Mouse (Mus musculus) lung, embryonic 15.5 days (tissue): Measurements from ENCODE around the gene Sez6l. TPM values are rescaled to one million over a fixed set of nuclear protein-coding genes. Genes with fewer than 3 reads are reported as not detected.

Source experiments
- ATAC-seq: fragments of 200-750 bp; cut with Nextera tagmentation; 2 replicates; pipeline ENCODE4 v1.8.0; 2017; ENCODE audit warnings: moderate number of reproducible peaks, borderline replicate concordance; ENCODE audit not compliant: low FRiP score, low TSS enrichment; ENCODE audit errors: extremely low read depth
- H3K27ac ChIP-seq: fragments of 300-500 bp; sonication (generic); 2 replicates; pipeline ENCODE4 v1.5.1; 2015; ENCODE audit warnings: moderate library complexity, mild to moderate bottlenecking, inconsistent platforms
- H3K27me3 ChIP-seq: fragments of 300-500 bp; sonication (generic); 2 replicates; pipeline ENCODE4 v1.6.1; 2015; ENCODE audit warnings: inconsistent platforms
- H3K36me3 ChIP-seq: fragments of 300-500 bp; sonication (generic); 2 replicates; pipeline ENCODE4 v1.6.1; 2015; ENCODE audit warnings: inconsistent platforms
- H3K4me1 ChIP-seq: fragments of 300-500 bp; sonication (generic); 2 replicates; pipeline ENCODE4 v1.6.1; 2015; ENCODE audit warnings: inconsistent platforms
- H3K4me2 ChIP-seq: fragments of 300-500 bp; sonication (generic); 2 replicates; pipeline ENCODE4 v1.6.1; 2015; ENCODE audit warnings: inconsistent platforms, mild to moderate bottlenecking, moderate library complexity
- H3K4me3 ChIP-seq: fragments of 300-500 bp; sonication (generic); 2 replicates; pipeline ENCODE4 v1.5.1; 2015; ENCODE audit warnings: mild to moderate bottlenecking, inconsistent platforms
- H3K9ac ChIP-seq: fragments of 300-500 bp; sonication (generic); 2 replicates; pipeline ENCODE4 v1.6.1; 2015; ENCODE audit warnings: inconsistent platforms
- H3K9me3 ChIP-seq: fragments of 300-500 bp; sonication (generic); 2 replicates; pipeline ENCODE4 v1.6.1; 2016; ENCODE audit warnings: inconsistent platforms
- WGBS: fragments of 180-500 bp; shearing (Covaris S2); methylation state at CpG from one replicate; pipeline ENCODE4 v1.1.7; 2015; 5-methylcytosine and 5-hydroxymethylcytosine counted together
- polyA plus RNA-seq: library from polyadenylated mRNA; unstranded; fragments of >200 nt; fragmentation: Nextera tagmentation; extraction: Ambion mirVana; gene quantifications from 2 replicates; pipeline ENCODE4 v1.2.1, GENCODE M21; 2015

Sez6l gene
- polyA plus RNA-seq, 1 experiment from 2014 or later: 0.37 TPM

- Histone ChIP-seq H3K4me1 (peaks cover 37% of the 10 kb centered on the region), H3K27ac (no peak overlapping the region; the same call in 1 of the 2 replicates), H3K4me2 (no peak overlapping the region), H3K9ac (no peak overlapping the region), H3K27me3 (no peaks in the 10 kb centered on the region), H3K9me3 (no peaks in the 10 kb centered on the region), H3K4me3 (no peak overlapping the region), H3K36me3 (no peaks in the 10 kb centered on the region)
- ATAC-seq: no peak
- WGBS: 13% methylated on average over 3 of the region's 3 CpGs
Observed at GRCm38 (mm10) chr5:112603594-112603993, 26.6 kb upstream of the Sez6l start.

GRCm38 (mm10) chr5:112600309-112600939, 23.4 kb upstream of the Sez6l start:
- Histone ChIP-seq H3K36me3 (no peaks in the 10 kb centered on the region), H3K4me3 (no peak overlapping the region), H3K9me3 (no peaks in the 10 kb centered on the region), H3K9ac (no peak overlapping the region), H3K27ac (peak overlapping the region; percentile 24; the same call in 1 of the 2 replicates), H3K4me2 (no peak overlapping the region; the same call in 1 of the 2 replicates), H3K4me1 (peaks cover 16% of the 10 kb centered on the region), H3K27me3 (no peaks in the 10 kb centered on the region)
- WGBS: 32% methylated on average over 11 of the region's 11 CpGs
- no peak for ATAC-seq

GRCm38 (mm10) chr5:112599538-112600308, 22.7 kb upstream of the Sez6l start:
- H3K4me2 ChIP-seq: no peak overlapping the region
- H3K27ac ChIP-seq: 0 out of 2 replicates have a peak overlapping the region, but pooled peaks have one; percentile 24
- no peak for ATAC-seq
- no peaks in the 10 kb centered on the region for H3K27me3 ChIP-seq
- WGBS: 79% methylated on average over 6 of the region's 6 CpGs
- no peak overlapping the region for H3K4me3 ChIP-seq
- no peaks in the 10 kb centered on the region for H3K36me3 ChIP-seq
- H3K9ac ChIP-seq: no peak overlapping the region
- peaks cover 16% of the 10 kb centered on the region for H3K4me1 ChIP-seq
- no peaks in the 10 kb centered on the region for H3K9me3 ChIP-seq

DNA sequence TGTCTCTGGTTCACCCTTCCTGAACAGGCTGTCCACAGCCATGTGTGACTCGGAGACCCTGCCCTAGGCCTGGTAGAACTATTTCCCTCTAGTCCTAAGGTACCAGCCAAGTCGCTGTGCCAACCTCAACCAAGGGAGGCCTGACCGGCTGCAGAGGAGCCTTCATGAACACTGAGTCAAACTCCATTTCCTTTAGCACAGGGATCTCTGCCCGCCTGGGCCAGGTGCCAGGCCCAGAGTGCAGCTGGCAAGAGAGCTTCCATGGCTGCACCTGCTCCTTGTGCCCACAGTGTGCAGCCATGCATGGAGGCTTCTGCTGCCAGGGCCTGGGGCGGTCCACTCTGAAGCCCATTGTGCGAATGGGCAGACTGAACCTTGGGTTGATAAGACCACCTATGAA, 20.9 kb upstream of the Sez6l start:
- Histone ChIP-seq H3K4me3 (no peak overlapping the region), H3K4me2 (no peak overlapping the region), H3K9ac (no peak overlapping the region), H3K9me3 (no peaks in the 10 kb centered on the region), H3K36me3 (no peaks in the 10 kb centered on the region), H3K4me1 (peaks cover 4% of the 10 kb centered on the region), H3K27ac (no peak overlapping the region), H3K27me3 (no peaks in the 10 kb centered on the region)
- WGBS: 86% methylated on average over 6 of the region's 6 CpGs
- no peak for ATAC-seq

GRCm38 (mm10) chr5:112597307-112597706, 20.3 kb upstream of the Sez6l start:
- no peaks in the 10 kb centered on the region for H3K27me3 ChIP-seq
- no peaks in the 10 kb centered on the region for H3K36me3 ChIP-seq
- H3K9ac ChIP-seq: no peak overlapping the region
- H3K4me2 ChIP-seq: no peak overlapping the region
- H3K9me3 ChIP-seq: no peaks in the 10 kb centered on the region
- no peak overlapping the region for H3K4me3 ChIP-seq
- no peak overlapping the region for H3K27ac ChIP-seq
- H3K4me1 ChIP-seq: peaks cover 4% of the 10 kb centered on the region
- 85% methylated on average over 2 of the region's 2 CpGs for WGBS
- ATAC-seq: no peak

DNA sequence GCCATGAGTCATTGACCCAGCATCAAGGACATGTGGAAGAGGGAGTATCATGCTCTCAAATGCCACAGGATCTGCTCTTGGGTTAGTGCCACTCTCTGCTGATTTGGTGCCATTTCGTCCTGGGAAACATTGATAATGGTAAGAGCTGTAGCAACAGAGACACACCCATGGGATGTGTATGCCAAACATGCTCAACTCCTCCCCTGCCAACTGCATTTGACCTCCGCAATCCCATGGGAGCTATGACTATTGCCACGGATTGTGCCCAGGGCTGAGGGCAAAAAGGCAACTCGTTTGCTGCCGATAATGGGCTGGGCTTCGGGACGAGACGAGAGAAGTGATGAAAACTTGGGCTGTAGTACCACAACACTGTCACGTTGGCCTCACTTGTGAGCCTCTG, 19.7 kb upstream of the Sez6l start:
- no peak overlapping the region for H3K4me2 ChIP-seq
- peaks cover 4% of the 10 kb centered on the region for H3K4me1 ChIP-seq
- no peak overlapping the region for H3K4me3 ChIP-seq
- no peak for ATAC-seq
- H3K27ac ChIP-seq: no peak overlapping the region
- H3K9me3 ChIP-seq: no peaks in the 10 kb centered on the region
- no peaks in the 10 kb centered on the region for H3K36me3 ChIP-seq
- WGBS: 82% methylated on average over 9 of the region's 9 CpGs
- no peak overlapping the region for H3K9ac ChIP-seq
- H3K27me3 ChIP-seq: no peaks in the 10 kb centered on the region

DNA sequence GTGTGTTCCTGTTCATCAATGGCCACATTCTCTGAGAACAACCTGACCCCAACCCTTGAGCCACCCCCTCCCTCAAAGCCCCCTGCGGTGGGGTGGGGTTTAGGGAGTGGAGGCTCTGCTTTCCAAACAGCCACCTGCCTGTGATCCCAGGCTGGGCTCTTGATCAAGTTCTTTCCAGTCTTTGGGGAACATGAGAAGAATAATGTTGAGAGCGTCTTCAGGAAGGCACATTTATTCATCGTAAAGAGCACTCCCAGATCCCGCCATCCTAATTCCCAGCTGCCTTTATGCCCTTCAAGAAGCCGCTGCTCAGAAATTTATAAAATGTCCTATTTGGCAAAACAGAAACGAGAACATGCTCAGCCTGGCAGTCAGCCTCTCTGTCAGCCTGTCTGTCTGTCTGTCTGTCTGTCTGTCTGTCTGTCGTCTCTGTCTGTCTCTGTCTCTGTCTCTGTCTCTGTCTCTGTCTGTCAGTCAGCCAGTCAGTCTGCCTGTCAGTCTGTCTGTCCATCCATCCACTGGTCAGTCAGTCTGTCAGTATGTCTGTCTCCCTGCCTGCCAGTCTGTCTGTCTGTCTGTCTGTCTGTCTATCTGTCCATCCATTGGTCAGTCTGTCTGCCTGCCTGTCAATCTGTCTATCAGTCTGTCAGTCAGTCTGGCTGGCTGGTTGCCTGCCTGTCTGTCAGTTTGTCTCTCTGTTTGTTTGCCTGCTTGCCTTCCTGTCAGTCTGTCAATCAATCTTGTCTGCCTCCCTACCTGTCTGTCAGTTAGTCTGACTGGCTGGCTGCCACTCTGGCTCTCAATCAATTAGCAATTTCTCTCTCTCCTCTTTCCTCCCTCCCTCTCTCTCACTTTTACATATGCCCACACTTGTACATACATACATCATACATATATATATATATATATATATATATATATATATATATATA, 19.0 kb upstream of the Sez6l start:
- Histone ChIP-seq H3K4me3 (no peak overlapping the region), H3K27ac (no peak overlapping the region), H3K9ac (no peak overlapping the region), H3K9me3 (no peaks in the 10 kb centered on the region), H3K27me3 (no peaks in the 10 kb centered on the region), H3K36me3 (no peaks in the 10 kb centered on the region), H3K4me1 (peaks cover 4% of the 10 kb centered on the region), H3K4me2 (no peak overlapping the region)
- WGBS: 64% methylated on average over 7 of the region's 7 CpGs
- no peak for ATAC-seq

- H3K27me3 ChIP-seq: no peaks in the 10 kb centered on the region
- no peak for ATAC-seq
- no peak overlapping the region for H3K27ac ChIP-seq
- H3K4me1 ChIP-seq: no peaks in the 10 kb centered on the region
- H3K4me3 ChIP-seq: no peak overlapping the region
- H3K9me3 ChIP-seq: no peaks in the 10 kb centered on the region
- 71% methylated on average over 1 of the region's 1 CpGs for WGBS
- H3K9ac ChIP-seq: no peak overlapping the region
- H3K36me3 ChIP-seq: no peaks in the 10 kb centered on the region
- H3K4me2 ChIP-seq: no peak overlapping the region
Observed at GRCm38 (mm10) chr5:112591706-112592105, 14.7 kb upstream of the Sez6l start.

DNA sequence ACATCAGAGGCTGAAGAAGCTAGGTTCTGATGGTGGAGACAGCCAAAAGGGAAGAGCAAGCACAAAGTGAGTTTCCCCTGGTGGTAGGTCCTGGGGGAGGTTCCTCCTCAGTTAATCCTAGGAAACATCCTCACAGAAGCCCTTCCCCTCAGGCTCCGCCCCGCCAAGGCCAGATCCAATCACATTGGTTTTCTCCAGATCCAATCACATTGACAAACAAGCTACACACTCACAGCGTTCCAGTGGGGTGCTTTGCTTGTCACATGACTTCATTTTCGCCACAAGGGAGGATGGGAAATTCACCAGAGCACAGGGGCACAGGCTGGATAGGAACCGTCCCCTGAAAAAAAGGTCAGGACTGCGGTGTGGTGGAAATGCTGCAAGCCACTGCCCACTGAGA, 9.1 kb upstream of the Sez6l start:
- Histone ChIP-seq H3K4me2 (no peak overlapping the region), H3K27me3 (no peaks in the 10 kb centered on the region; the same call in 1 of the 2 replicates), H3K27ac (no peak overlapping the region), H3K36me3 (no peaks in the 10 kb centered on the region), H3K4me1 (no peaks in the 10 kb centered on the region), H3K9ac (no peak overlapping the region), H3K9me3 (no peaks in the 10 kb centered on the region), H3K4me3 (no peak overlapping the region)
- WGBS: 48% methylated on average over 6 of the region's 6 CpGs
- no peak for ATAC-seq

DNA sequence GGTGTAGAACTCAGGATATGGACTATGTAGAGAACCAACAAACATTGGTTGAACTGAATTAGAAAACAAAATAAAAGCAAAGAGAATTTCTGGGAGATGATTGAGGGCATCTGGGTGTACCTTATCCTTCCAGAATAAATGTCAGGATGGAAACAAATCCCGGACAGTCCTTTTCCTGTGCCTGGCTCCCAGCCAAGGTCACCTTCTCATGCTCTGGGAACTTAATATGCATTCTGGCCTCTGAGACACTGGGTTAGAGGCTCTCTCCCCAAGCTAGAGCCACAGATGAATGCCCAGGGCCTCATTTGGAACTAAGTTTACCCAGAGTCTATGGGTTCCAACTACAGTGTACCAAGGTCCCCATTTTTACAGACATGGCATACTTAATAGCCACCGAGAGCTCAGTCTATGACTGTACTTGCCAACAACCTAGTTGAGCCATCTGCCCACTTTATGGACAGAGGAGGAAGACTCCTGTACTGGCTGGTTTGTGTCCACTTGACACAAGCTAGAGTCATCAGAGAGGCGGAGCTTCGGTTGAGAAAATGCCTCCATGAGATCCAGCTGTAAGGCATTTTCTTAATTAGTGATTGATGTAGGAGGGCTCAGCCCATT, 7.3 kb upstream of the Sez6l start:
- Histone ChIP-seq H3K4me3 (no peak overlapping the region), H3K27me3 (peaks cover 1% of the 10 kb centered on the region; the same call in 1 of the 2 replicates)
- 78% methylated on average over 4 of the region's 4 CpGs for whole genome bisulfite sequencing

GRCm38 (mm10) chr5:112583304-112583703, 6.3 kb upstream of the Sez6l start:
- 15% methylated on average over 9 of the region's 9 CpGs for WGBS

More for the DNA sequence above, 7.3 kb upstream of the Sez6l start:
- no peak for ATAC-seq
- no peaks in the 10 kb centered on the region for H3K36me3 ChIP-seq
- no peaks in the 10 kb centered on the region for H3K4me1 ChIP-seq
- H3K9ac ChIP-seq: no peak overlapping the region
- H3K4me2 ChIP-seq: no peak overlapping the region
- H3K9me3 ChIP-seq: no peaks in the 10 kb centered on the region
- no peak overlapping the region for H3K27ac ChIP-seq

More at GRCm38 (mm10) chr5:112583304-112583703, 6.3 kb upstream of the Sez6l start:
- no peaks in the 10 kb centered on the region for H3K36me3 ChIP-seq
- peaks cover 11% of the 10 kb centered on the region for H3K27me3 ChIP-seq
- no peak for ATAC-seq
- H3K4me3 ChIP-seq: no peak overlapping the region
- H3K4me1 ChIP-seq: no peaks in the 10 kb centered on the region
- H3K9ac ChIP-seq: no peak overlapping the region
- H3K27ac ChIP-seq: no peak overlapping the region
- H3K4me2 ChIP-seq: no peak overlapping the region
- H3K9me3 ChIP-seq: no peaks in the 10 kb centered on the region
